Mouse (Mus musculus): ENCODE results near the gene Zdhhc17. TPM values are rescaled to one million over a fixed set of nuclear protein-coding genes. Genes with fewer than 3 reads are reported as not detected.
A peak's percentile ranks its signal among the peaks of the same experiment; 100 is the strongest.

Gene Zdhhc17
- polyA plus RNA-seq, 1 experiment: 5.2 TPM

DNA sequence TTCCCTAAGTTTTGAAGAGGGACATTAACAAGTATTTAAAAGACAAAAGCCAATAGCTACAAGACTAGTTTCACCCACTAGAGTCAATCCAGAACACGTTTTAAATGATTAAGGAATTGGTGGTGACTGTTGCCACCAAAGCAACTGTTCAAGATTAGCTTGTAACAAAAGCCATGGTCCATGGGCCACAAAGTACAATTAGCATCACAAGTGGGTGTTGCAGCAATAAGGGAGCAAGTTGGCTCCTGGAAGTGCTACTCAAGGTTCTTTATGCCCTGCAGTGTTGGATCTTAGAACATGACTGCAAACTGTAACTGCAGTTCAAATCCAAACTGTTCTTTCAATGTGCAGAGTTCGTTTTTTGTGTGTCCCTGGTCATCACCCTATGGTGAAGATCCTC lies 32.6 kb downstream of the Zdhhc17 start:
- no peaks in the 10 kb centered on the region for H3K27me3 ChIP-seq (ENCODE audit: control insufficient read depth, insufficient read depth, insufficient read length)
- H3K36me3 ChIP-seq (ENCODE audit: control insufficient read depth, insufficient read depth): peaks cover 17% of the 10 kb centered on the region
- no peak overlapping the region for H3K4me3 ChIP-seq (ENCODE audit: insufficient read depth, poor library complexity, severe bottlenecking)
- no peaks in the 10 kb centered on the region for H3K79me2 ChIP-seq (ENCODE audit: control insufficient read depth, insufficient read depth)
- TF ChIP-seq USF1 (IDR thresholded peaks at IDR 0.05; ENCODE audit: low read depth) (no peak), FOSL1 (IDR thresholded peaks at IDR 0.05; ENCODE audit: insufficient read depth, low read length, poor library complexity, severe bottlenecking) (no peak), CEBPB (IDR thresholded peaks at IDR 0.05; ENCODE audit: low read depth) (no peak), MYOD1 (IDR thresholded peaks at IDR 0.05; ENCODE audit: control insufficient read depth, insufficient read length, low read depth) (no peak), MYOG (IDR thresholded peaks at IDR 0.05; ENCODE audit: control insufficient read depth, extremely low read depth, insufficient read length) (no peak), MAX (IDR thresholded peaks at IDR 0.05) (no peak), CTCF (IDR thresholded peaks at IDR 0.05; ENCODE audit: control insufficient read depth, insufficient read depth, insufficient read length) (no peak)
- no peaks in the 10 kb centered on the region for H3K79me3 ChIP-seq (ENCODE audit: low read depth)
- no peak overlapping the region for H3ac ChIP-seq (ENCODE audit: control insufficient read depth, insufficient read length, low read depth)

DNA sequence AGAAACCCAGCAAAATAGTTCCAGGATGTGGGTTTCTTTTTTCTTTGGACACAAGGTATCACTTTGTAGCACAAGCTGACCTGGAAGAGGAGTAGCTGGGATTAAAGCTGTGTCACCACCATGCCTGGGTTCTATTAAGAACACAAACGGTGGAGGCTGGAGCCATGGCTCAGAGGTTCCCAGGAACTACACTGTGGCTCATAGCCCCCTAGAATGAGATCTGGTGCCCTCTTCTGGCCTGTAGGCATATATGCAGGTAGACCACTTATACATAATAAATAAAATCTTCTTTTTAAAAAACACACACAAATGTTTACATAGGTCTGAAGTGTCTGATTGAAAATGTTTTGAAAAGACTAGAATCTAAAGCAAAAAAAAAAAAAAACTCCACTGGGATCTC lies 33.9 kb downstream of the Zdhhc17 start:
- no peaks in the 10 kb centered on the region for H3K27me3 ChIP-seq (ENCODE audit: control insufficient read depth, insufficient read depth, insufficient read length)
- no peak for TF ChIP-seq USF1 (IDR thresholded peaks at IDR 0.05; ENCODE audit: low read depth)
- TF ChIP-seq CEBPB (IDR thresholded peaks at IDR 0.05; ENCODE audit: low read depth): no peak
- no peak for TF ChIP-seq MYOD1 (IDR thresholded peaks at IDR 0.05; ENCODE audit: control insufficient read depth, insufficient read length, low read depth)
- TF ChIP-seq FOSL1 (IDR thresholded peaks at IDR 0.05; ENCODE audit: insufficient read depth, low read length, poor library complexity, severe bottlenecking): no peak
- TF ChIP-seq MYOG (IDR thresholded peaks at IDR 0.05; ENCODE audit: control insufficient read depth, extremely low read depth, insufficient read length): no peak
- no peak for TF ChIP-seq MAX (IDR thresholded peaks at IDR 0.05)
- no peak for TF ChIP-seq CTCF (IDR thresholded peaks at IDR 0.05; ENCODE audit: control insufficient read depth, insufficient read depth, insufficient read length)
- no peak overlapping the region for H3K4me3 ChIP-seq (ENCODE audit: insufficient read depth, poor library complexity, severe bottlenecking)
- H3K36me3 ChIP-seq (ENCODE audit: control insufficient read depth, insufficient read depth): peaks cover 19% of the 10 kb centered on the region
- no peaks in the 10 kb centered on the region for H3K79me2 ChIP-seq (ENCODE audit: control insufficient read depth, insufficient read depth)
- H3ac ChIP-seq (ENCODE audit: control insufficient read depth, insufficient read length, low read depth): no peak overlapping the region
- no peaks in the 10 kb centered on the region for H3K79me3 ChIP-seq (ENCODE audit: low read depth)

DNA sequence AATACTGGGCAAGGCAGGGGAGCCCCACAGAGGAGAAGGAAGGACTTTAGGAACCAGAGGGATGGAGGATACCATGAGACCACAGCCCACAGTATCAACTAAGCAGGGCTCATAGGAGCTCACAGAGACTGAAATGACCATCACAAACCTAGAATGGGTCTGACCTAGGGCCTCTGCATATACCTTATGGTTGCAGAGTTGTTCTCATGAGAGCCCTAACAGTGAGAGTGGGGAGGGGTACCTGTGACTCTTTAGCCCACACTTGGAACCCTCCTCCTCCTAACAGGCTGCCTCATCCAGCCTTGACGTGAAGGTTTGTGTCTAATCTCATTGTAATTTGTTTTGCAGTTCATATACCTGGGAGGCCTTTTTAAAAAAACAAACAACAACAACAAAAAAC lies 35.1 kb downstream of the Zdhhc17 start:
- Histone ChIP-seq H3K79me3 (ENCODE audit: low read depth) (no peaks in the 10 kb centered on the region), H3K79me2 (ENCODE audit: control insufficient read depth, insufficient read depth) (no peaks in the 10 kb centered on the region), H3K4me3 (ENCODE audit: insufficient read depth, poor library complexity, severe bottlenecking) (no peak overlapping the region), H3K36me3 (ENCODE audit: control insufficient read depth, insufficient read depth) (peaks cover 26% of the 10 kb centered on the region), H3ac (ENCODE audit: control insufficient read depth, insufficient read length, low read depth) (no peak overlapping the region), H3K27me3 (ENCODE audit: control insufficient read depth, insufficient read depth, insufficient read length) (no peaks in the 10 kb centered on the region)
- no peak for TF ChIP-seq USF1 (IDR thresholded peaks at IDR 0.05; ENCODE audit: low read depth)

DNA sequence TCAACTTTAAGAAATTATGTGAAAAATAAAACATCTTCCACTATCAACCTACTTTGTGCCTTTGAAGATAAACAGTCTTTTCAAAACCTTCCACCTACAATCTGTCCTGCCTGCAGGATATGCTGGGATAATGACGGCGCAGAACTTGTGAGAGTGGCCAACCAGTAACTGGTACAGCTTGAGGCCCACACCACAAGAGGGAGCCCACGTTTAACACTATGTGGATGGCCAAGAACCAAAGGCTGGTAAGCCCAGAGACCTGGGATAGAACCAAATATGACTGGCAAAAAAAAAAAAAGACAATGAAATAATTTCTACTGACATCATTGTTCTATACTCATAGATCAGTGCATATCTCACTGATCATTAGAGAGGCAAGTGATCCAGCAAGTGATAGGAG lies 35.5 kb downstream of the Zdhhc17 start:
- TF ChIP-seq USF1 (IDR thresholded peaks at IDR 0.05; ENCODE audit: low read depth) (no peak), CTCF (IDR thresholded peaks at IDR 0.05; ENCODE audit: control insufficient read depth, insufficient read depth, insufficient read length) (peak; percentile 25)
- no peaks in the 10 kb centered on the region for H3K79me2 ChIP-seq (ENCODE audit: control insufficient read depth, insufficient read depth)
- H3K36me3 ChIP-seq (ENCODE audit: control insufficient read depth, insufficient read depth): peaks cover 27% of the 10 kb centered on the region
- H3K4me3 ChIP-seq (ENCODE audit: insufficient read depth, poor library complexity, severe bottlenecking): no peak overlapping the region
- H3K27me3 ChIP-seq (ENCODE audit: control insufficient read depth, insufficient read depth, insufficient read length): no peaks in the 10 kb centered on the region
- no peaks in the 10 kb centered on the region for H3K79me3 ChIP-seq (ENCODE audit: low read depth)
- no peak overlapping the region for H3ac ChIP-seq (ENCODE audit: control insufficient read depth, insufficient read length, low read depth)

DNA sequence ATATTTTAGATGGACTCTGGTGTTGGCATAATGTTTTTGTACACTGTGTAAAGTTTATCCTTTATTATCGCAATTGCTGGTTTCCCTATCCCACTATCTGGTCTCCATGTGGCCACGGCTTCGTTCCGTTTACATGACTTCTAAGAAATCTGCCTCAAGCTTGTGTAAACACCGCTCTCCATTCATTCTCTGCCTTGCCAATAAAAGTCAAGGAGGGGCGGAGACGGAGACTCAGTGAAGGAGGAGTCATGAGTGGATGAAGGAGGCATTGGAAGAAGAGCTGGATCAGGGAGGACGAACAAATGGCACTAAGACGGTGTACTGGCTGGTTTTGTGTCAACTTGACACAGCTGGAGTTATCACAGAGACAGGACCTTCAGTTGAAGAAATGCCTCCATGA lies 37.9 kb downstream of the Zdhhc17 start:
- Histone ChIP-seq H3ac (ENCODE audit: control insufficient read depth, insufficient read length, low read depth) (no peak overlapping the region), H3K36me3 (ENCODE audit: control insufficient read depth, insufficient read depth) (peaks cover 40% of the 10 kb centered on the region), H3K4me3 (ENCODE audit: insufficient read depth, poor library complexity, severe bottlenecking) (no peak overlapping the region), H3K79me2 (ENCODE audit: control insufficient read depth, insufficient read depth) (no peaks in the 10 kb centered on the region), H3K79me3 (ENCODE audit: low read depth) (no peaks in the 10 kb centered on the region), H3K27me3 (ENCODE audit: control insufficient read depth, insufficient read depth, insufficient read length) (no peaks in the 10 kb centered on the region)
- TF ChIP-seq FOSL1 (IDR thresholded peaks at IDR 0.05; ENCODE audit: insufficient read depth, low read length, poor library complexity, severe bottlenecking) (no peak), CEBPB (IDR thresholded peaks at IDR 0.05; ENCODE audit: low read depth) (no peak), MYOG (IDR thresholded peaks at IDR 0.05; ENCODE audit: control insufficient read depth, extremely low read depth, insufficient read length) (no peak), MYOD1 (IDR thresholded peaks at IDR 0.05; ENCODE audit: control insufficient read depth, insufficient read length, low read depth) (no peak), CTCF (IDR thresholded peaks at IDR 0.05; ENCODE audit: control insufficient read depth, insufficient read depth, insufficient read length) (no peak), MAX (IDR thresholded peaks at IDR 0.05) (no peak), USF1 (IDR thresholded peaks at IDR 0.05; ENCODE audit: low read depth) (no peak)

DNA sequence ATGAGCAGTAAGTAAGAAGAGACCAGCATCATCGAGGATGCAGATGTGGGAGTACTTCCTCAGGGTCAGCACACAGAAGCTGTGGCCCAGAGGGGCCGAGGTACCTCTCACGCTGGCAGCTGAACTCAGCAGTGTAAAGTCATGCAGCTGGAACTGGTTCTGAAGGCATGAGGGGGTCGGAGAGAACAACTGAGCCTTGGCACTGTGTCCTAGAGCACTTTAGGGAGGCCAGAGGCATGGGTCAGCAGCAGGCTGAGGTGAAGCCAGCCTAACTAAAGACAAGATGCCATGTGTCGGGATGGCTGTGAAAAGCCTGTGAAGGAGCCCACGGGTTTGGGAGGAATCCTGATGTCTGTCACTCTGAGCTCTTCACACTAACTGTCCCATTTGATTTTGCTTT lies 38.5 kb downstream of the Zdhhc17 start:
- Histone ChIP-seq H3K4me3 (ENCODE audit: insufficient read depth, poor library complexity, severe bottlenecking) (no peak overlapping the region), H3K36me3 (ENCODE audit: control insufficient read depth, insufficient read depth) (peaks cover 45% of the 10 kb centered on the region), H3K27me3 (ENCODE audit: control insufficient read depth, insufficient read depth, insufficient read length) (no peaks in the 10 kb centered on the region), H3ac (ENCODE audit: control insufficient read depth, insufficient read length, low read depth) (no peak overlapping the region), H3K79me2 (ENCODE audit: control insufficient read depth, insufficient read depth) (no peaks in the 10 kb centered on the region), H3K79me3 (ENCODE audit: low read depth) (no peaks in the 10 kb centered on the region)
- TF ChIP-seq CTCF (IDR thresholded peaks at IDR 0.05; ENCODE audit: control insufficient read depth, insufficient read depth, insufficient read length) (no peak), USF1 (IDR thresholded peaks at IDR 0.05; ENCODE audit: low read depth) (no peak), CEBPB (IDR thresholded peaks at IDR 0.05; ENCODE audit: low read depth) (no peak), FOSL1 (IDR thresholded peaks at IDR 0.05; ENCODE audit: insufficient read depth, low read length, poor library complexity, severe bottlenecking) (no peak), MYOG (IDR thresholded peaks at IDR 0.05; ENCODE audit: control insufficient read depth, extremely low read depth, insufficient read length) (no peak), MYOD1 (IDR thresholded peaks at IDR 0.05; ENCODE audit: control insufficient read depth, insufficient read length, low read depth) (no peak), MAX (IDR thresholded peaks at IDR 0.05) (no peak)
